Mouse (Mus musculus): ENCODE data around the gene Cd93. TPM values are rescaled to one million over a fixed set of nuclear protein-coding genes. Genes with fewer than 3 reads are reported as not detected.

Cd93 gene
- 2.6 and 5.1 TPM in 2 replicates for polyA plus RNA-seq (2012; rRNA removed)

DNA sequence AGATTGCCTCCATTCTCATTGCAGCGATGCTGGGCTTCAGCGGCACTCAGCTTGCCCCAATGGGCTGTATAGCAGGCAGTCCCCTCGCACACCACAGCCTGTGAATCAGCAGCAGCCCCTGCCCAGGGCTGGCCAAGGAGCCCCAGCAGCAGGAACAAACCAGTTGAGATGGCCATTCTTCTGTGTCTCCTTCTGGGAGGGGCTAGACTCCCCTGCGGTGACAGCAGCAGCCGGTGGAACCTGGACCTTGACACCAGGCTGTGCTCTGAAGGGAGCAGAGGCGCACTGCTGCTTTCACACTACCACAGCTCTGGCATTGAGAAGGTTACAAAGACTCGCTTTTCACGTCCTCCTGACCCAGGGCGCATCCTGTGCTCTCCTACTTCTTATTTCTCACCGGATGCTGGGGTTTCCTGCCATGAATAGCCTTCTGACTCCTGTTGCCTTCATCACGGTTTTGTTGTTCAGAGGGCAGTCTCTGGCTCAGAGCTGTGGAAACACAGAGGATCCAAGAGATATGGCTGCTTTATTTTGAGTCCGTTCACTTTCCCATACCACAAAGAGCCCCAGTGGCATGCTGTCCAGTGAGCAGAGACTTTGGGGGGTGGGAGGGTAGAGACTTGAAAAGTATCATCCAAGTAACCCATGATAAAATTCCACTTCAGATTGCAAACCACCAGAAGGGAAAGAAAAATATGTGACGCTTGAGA, at the start of gene Cd93:
Gene Cd93 (minus strand): TSS at position 315 of the 710 bp plus-strand sequence.
- WGBS: 43% methylated on average over 13 of the region's 13 CpGs
- no peak for DNase-seq (ENCODE audit: low read depth, low spot score)

DNA sequence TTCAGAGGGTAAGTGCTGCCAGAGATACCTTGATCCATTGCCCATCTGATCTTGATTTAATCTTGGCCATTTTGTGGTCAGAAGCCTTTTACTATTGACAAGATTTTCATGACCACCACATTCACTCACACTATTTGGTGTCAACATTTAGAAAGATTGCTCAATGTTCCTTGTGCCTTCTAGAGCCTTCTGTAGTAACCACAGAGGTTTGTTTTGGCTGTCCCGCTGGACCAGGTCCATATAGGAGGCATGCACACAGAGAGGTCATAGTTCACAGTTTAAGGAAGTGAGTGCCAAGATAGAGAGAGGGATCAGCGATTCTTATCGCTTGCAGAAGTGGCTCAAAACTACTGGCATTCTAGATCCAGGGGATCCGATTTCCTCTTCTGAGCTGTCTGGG, 48.7 kb upstream of the Cd93 start:
- no peak for DNase-seq (ENCODE audit: low read depth, low spot score)
- WGBS: 26% methylated on average over 4 of the region's 4 CpGs

DNA sequence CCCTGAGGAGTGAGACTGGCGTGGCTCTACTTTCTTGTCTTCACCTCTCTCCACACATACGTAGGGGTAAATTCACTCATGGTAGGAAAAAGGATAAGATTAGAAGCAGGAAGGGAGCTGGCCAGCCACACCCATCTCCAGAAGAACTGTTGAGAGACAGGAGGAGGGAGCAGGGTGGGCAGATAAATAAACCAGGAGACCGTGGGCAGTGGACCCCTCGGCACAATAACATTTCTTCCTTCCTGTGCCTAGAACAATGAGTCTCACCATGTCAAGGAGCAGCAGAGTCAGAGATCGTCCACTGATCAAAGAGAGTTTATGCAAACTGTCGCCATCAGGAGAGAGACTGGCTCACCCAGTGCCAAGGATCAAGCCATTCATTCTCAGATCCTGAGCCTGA, 46.8 kb upstream of the Cd93 start:
- DNase-seq (ENCODE audit: low read depth, low spot score): no peak
- WGBS: 68% methylated on average over 6 of the region's 6 CpGs

DNA sequence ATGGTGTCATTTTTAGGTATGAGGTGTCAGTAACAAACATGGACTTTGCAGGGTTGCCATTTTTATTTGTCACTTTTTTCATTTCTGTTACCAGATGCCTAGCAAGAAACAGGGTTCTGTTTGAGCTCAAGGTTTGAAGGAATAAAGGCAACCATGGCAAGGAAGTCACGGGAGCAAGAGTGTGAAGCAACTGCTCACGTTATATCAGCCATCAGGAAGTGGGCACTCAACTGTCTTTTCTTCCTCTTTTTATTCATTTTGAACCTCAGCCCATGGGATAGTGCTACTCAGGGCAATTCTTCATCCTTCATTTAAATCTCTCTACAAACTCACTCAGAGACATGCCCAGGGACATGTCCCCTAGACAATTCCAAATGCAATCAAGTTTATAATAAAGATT, 45.5 kb upstream of the Cd93 start:
- WGBS: 83% methylated on average over 2 of the region's 2 CpGs
- no peak for DNase-seq (ENCODE audit: low read depth, low spot score)

DNA sequence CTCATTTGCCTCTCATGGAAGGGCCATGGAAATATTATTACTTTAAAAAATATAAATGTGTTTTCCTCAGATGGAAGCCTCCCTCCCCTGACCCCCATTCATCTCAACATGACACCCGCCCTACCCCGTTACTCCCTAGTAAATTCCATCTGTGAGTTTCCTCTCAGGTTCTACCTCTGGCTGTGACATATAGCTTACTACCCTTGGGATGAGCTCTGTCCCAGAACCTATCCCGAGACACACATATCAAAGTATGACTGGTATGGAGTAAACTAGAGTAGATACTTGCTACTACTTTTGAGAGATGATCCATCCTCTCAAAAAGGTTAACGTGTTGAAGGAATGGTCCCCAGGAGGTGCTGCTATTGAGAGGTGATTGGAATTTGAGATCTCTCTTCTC, 42.2 kb upstream of the Cd93 start:
- no peak for DNase-seq (ENCODE audit: low read depth, low spot score)
- WGBS: 90% methylated on average over 4 of the region's 4 CpGs

DNA sequence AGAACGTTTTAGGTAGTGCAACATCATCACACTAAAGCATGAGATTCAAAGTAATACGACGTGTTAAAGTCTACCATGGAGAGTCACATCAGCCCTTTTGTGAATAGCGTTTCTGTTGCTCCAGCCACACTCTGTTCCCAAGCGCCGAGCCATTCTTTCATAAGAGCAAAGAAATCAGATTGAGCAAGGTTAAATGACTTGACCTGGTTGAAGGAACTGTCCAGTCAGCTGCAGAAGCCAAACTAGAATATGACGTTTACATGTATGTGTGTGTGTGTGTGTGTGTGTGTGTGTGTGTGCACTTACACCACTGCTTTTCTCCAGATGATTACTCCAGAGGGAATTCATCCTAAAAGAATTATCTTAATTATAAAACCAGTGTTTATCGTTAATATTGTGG, 37.0 kb upstream of the Cd93 start:
- 86% methylated on average over 8 of the region's 8 CpGs for WGBS
- DNase-seq (ENCODE audit: low read depth, low spot score): no peak

DNA sequence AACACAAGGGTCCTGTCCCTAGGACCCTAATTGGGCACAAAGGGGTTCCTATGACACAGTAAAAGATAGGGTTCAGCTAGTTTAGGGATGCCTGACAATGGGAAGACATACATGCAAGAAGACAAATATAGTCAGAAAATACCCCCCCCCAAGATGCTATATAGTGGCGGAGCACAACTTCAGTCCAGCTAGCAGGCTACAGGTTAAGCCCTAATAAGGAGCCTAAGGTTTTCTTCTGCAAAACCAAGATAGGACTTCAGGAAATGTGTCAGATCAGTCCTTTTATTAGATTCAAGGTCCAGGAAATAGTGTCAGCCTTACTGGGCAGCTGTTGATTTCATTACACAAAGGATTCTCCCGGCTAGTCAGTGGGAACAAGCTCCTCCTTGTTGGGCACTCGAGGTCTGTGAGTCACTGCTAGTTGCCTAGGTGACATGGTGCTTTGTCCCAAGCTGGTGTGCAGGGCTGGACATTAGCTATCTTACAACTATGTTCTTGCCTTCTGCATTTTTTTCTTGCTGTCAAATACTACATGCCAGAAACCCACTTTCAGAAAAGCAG, 34.9 kb upstream of the Cd93 start:
- 30% methylated on average over 3 of the region's 3 CpGs for WGBS
- DNase-seq (ENCODE audit: low read depth, low spot score): no peak

DNA sequence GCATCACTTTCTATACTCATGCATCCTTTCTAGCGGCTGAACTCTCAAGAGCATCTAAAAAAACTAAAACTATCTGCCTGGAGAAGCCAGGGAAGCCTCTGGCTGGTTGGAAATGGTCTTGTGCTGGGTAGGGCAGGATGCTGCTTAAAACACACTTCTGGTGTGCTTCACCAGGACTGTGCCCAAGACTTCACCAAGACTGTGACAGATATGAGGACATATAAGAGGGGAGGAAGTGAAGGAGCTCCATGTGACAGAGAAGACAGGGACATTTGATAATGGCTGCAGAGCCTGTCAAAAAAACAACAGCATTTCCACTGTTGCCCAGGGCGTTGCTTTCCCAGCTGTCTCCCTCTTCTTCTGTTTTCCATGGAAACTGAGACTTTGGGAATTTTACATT, 34.0 kb upstream of the Cd93 start:
- 77% methylated on average over 2 of the region's 2 CpGs for WGBS
- DNase-seq (ENCODE audit: low read depth, low spot score): no peak

DNA sequence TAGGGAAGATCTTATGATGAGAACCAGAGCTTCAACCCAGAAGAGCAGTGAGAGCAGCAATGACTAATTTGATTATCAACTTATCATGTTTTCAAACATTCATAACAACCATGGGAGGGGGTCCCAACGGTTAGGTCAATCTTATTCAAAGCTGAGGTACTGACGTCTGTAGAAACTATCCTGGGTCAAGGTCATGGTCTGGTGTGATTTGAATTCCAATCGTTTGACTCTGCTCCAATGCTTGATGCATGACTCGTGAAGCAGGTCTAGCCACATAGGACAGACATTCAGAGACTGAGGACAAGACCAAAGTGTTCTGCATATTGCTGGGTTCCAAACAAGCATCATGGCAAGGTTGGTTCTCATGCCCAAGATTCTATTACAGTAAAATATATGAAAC, 33.2 kb upstream of the Cd93 start:
- 54% methylated on average over 4 of the region's 4 CpGs for WGBS

DNA sequence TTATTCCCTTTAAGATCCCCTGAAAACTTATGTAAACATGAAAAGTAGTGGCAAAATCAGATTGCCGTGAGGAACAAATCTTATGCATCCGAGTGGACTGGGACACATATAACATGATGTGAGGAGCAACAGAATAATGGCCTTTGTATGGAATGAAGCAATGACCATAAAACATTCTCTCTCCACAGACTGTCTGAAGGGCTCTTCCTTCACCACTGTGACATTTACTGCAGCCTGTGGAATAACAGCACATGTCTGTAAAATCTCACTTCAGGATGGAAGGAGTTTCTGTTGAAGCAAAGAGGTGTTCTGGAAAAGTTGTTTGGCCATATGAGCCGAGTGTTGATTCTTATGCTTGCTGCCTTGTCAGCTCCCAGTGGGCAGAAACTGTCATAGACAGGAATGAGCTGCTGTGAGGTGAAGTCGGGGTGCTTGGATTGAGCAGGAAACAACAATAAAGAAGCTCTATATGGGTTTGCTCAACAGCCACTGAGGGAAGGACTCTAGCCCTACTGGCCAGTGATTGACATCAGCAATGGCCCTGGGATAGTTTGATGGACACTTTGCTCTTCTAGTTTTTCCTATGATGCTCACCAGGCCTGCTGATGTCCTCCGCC, 32.6 kb upstream of the Cd93 start:
- 57% methylated on average over 5 of the region's 5 CpGs for WGBS
- no peak for DNase-seq (ENCODE audit: low read depth, low spot score)

More for the DNA sequence above, 33.2 kb upstream of the Cd93 start:
- no peak for DNase-seq (ENCODE audit: low read depth, low spot score)

DNA sequence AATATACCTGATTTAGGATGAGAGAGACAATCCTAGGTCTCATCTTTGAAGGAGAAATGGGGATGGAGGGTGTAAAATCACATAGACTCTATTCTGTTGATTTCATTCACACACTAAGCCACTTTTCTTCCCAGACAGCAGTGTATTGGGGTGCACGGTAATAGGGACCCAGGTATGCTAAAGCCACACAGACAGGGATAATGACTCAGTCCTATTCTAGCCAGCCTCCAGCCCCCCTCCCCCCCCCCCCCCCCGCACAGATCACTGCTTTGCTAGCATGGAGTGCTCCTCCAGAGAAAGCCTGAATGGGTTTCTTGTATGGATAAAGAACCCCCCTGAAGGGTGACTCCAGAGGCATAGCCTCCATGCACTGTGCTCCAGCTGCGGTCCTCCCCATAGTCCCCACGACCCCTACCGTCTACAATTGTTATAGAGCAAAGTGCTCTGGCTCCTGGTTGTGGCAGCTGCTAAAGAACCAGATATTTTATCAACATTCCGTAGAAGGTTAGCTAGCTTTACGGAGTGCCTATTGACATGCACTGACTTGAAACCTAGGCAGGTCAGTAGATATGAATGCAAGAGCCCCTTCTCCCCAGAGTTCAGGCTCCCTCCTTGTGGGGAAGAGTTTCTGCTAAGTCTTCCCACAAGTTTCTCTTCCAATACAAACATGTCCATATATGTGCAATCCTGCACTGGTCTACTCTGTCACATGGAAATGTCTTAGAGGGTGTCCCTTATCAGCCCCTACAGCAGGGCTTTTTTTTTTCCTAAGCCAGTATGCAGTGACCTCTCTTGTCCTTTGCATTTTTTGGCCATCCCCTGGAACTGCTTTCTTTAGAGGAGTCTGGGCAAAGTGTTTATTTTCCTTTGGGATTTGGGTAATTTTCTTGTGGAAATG, 26.2 kb upstream of the Cd93 start:
- 54% methylated on average over 7 of the region's 7 CpGs for WGBS
- no peak for DNase-seq (ENCODE audit: low read depth, low spot score)

DNA sequence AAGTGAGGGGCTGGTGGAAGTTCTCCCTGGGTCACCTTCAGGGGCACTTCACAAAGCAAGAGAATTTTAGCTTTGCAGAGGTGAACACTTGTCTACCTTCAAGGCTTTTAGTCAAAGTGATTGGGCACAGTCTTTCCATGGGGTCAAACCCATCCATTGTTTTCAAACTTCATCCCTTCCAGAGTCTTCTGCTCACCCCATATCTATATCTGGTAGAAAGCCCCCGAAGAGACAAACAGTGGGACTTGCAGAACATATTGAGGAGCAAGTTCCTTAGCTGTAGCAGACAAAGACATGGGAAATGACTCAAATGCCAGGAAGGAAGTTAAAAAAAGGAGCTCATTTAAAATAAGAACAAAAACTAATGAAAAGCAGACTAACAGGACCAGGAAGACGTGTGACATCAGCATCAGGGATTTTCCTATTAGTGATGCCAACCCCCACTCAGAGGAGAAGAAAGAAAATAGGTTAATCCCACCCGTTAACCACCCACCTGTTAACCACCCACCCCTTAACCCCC, 24.6 kb upstream of the Cd93 start:
- DNase-seq (ENCODE audit: low read depth, low spot score): no peak
- WGBS: 72% methylated on average over 3 of the region's 3 CpGs

DNA sequence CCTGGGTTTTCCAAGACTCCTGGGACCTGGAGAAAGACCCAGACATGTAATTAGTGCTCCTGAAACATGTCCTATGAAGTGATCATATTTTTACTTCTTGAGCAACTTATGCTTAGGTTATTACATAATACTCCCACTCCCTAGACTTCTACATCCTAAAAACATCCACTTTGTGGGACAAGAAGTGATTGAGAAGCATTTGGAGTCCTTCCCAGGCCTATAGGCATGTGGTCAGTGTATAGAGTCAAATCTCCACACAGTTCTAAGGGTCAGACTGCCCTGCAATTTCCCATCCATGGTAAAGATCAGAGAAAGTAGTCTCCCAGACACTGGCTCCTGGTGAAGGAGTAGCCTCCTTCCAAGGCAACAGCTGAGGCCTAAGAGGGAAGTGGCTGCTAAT, 12.0 kb upstream of the Cd93 start:
- no peak for DNase-seq (ENCODE audit: low read depth, low spot score)

DNA sequence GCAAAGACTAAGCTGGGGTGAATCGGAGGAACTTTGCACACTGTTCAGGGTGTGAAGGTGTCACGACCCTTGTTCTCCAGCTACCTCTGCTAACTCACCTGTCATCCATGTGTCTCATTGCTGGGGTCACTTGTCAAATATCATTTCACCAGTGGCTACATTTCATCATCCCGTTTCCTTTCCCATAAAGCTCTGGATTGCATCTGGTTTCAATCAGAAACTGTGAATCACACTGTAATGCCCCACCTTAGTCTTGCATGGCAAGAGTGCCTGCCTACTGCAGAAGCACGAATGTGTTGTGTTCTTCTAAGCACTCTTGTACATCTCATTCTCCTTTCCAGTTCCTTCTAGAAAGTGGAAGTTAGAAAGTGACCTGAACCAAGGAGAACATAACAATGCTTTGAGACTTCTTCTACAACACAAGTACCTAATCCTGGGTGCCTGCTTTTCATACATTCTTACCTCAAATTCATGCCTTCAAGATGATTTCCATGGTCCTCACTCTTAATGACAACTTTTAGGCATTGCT, 10.7 kb upstream of the Cd93 start:
- WGBS: 72% methylated on average over 4 of the region's 4 CpGs

DNA sequence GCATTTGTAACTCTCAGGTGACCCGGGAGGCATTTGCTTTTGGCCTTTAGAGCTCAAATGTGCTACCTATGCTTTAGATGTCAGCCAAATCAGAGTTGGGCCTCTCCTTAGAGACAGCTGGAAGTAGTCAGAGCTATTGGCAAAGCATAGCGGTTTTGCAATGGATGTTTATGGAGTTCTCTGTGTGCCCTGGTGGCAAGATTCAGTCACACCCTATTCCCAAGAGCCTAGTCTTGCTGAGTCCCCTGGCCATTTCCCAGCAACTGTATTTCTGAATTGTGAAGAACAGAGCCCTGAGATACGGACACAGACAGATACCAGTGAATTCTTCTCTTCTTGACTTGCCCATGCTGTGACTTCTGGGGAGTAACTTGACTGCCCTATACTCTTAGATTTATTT, 9.7 kb upstream of the Cd93 start:
- DNase-seq (ENCODE audit: low read depth, low spot score): no peak
- 74% methylated on average over 3 of the region's 3 CpGs for WGBS

More for the DNA sequence above, 10.7 kb upstream of the Cd93 start:
- DNase-seq (ENCODE audit: low read depth, low spot score): no peak

DNA sequence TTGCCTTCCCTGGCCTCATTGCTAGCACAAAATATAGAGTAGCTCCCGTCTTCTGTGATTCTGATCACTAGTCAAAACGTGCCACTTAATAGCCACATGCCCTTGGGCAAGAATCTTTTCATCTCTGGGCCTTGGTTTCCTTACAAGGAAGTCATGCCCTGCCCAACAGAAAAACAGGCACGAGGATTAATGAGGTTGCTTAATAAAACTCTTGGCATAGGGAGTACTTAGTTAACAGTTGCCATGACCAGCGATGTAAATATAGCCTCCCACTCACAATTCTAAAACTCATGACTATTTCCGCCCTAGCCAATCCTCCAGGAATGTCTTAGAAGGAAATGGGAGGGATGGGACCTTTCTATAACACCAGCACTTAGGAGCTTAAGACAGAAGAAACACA, 8.1 kb upstream of the Cd93 start:
- DNase-seq (ENCODE audit: low read depth, low spot score): no peak
- WGBS: 67% methylated on average over 5 of the region's 5 CpGs

DNA sequence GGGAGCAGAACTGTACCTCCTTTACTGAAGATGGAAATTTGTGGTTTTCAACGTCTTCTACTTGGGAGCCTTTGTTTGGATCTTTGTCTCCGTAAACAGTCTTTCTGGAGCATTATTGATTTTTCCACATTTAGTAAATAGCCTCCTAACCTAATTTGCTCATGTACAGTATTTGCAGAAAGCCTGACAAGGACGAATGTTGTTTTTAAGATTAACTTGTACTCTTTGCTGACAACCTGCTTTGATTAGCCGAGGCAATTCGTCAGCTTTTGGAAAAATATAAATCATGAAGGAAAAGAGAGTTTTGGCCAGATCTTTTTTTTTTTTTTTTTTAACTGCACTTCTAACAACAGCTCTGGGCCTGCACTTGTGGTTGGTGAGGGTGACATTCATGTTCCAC, 7.3 kb upstream of the Cd93 start:
- 49% methylated on average over 5 of the region's 5 CpGs for WGBS
- DNase-seq (ENCODE audit: low read depth, low spot score): no peak

DNA sequence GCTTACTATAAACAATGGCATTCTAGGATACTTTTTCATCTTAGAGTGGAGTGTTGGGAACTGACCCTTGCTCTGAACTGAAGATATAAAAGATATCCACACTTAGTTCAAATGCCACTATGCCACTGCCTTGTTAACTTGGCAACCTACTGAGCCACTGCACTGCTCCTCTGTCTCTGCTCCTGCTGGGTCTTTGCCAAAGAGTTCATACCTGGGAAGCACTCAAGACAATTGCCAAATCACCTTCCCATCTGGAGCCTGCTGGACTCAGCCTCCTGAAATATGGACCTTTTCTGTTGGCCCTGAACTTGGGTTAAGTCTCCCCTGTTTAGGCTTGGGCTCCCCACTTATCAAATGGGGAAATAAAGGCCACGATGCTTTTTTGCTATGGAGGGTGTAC, 6.3 kb upstream of the Cd93 start:
- 90% methylated on average over 1 of the region's 1 CpGs for WGBS
- no peak for DNase-seq (ENCODE audit: low read depth, low spot score)

DNA sequence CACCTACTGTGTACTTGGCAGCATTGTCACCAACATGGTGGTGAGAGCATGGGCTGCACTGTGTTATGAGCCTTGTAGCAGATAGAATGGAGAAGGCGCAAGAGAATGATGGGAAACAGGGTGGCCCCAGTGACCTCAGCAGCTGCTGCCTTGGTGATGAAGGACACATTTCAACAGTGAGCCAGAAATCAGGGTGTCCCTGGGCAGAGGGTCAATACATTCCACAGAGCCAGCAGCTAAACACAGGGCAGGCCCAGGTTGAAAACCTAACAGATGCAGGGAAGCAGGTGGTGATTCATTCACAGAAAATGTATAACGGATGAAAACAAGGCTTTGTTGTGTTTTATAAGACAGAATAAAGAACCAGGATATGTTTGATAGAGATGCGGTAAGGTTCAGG, 3.1 kb upstream of the Cd93 start:
- WGBS: 74% methylated on average over 3 of the region's 3 CpGs
- DNase-seq (ENCODE audit: low read depth, low spot score): no peak

DNA sequence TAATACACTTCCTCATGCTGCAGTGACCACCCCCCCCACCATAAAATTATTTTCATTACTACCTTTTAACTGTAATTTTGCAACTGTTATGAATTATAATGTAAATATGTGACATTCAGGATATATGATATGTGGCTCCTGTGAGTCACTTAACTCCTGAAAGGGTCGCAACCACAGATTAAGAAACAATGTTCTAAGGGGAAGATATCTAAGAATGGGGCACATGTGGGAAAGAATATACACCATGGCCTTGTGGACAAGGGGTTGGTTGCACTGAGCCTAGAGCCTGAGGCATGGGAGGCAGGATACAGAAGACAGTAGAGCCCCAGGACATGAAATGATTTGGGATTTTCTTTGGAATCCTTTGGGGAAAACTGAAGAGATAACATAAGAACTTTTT, 2.3 kb upstream of the Cd93 start:
- DNase-seq (ENCODE audit: low read depth, low spot score): no peak
- WGBS: 92% methylated on average over 1 of the region's 1 CpGs

Data from large intestine, adult 2 months (tissue).